Mouse (Mus musculus): ENCODE data around the gene Naaladl2.

The Naaladl2 gene

GRCm38 (mm10) chr3:24938507-24939182 lies 205.4 kb downstream of the Naaladl2 start:
- no peak for DNase-seq (ENCODE audit: low spot score)

GRCm38 (mm10) chr3:24921811-24922210 lies 222.2 kb downstream of the Naaladl2 start:
- no peak for DNase-seq (ENCODE audit: low spot score)

GRCm38 (mm10) chr3:24921401-24921800 lies 222.7 kb downstream of the Naaladl2 start:
- no peak for DNase-seq (ENCODE audit: low spot score)

- DNase-seq (ENCODE audit: low spot score): no peak
Observed at GRCm38 (mm10) chr3:24905425-24905960, 238.6 kb downstream of the Naaladl2 start.

- DNase-seq (ENCODE audit: low spot score): no peak
Observed at GRCm38 (mm10) chr3:24888801-24889200, 255.3 kb downstream of the Naaladl2 start.

GRCm38 (mm10) chr3:24872254-24872653 lies 271.8 kb downstream of the Naaladl2 start:
- DNase-seq (ENCODE audit: low spot score): no peak

- no peak for DNase-seq (ENCODE audit: low spot score)
Observed at GRCm38 (mm10) chr3:24852936-24853335, 291.1 kb downstream of the Naaladl2 start.

GRCm38 (mm10) chr3:24796739-24797138 lies 347.3 kb downstream of the Naaladl2 start:
- no peak for DNase-seq (ENCODE audit: low spot score)

- DNase-seq (ENCODE audit: low spot score): no peak
Observed at GRCm38 (mm10) chr3:24787451-24788148, 356.5 kb downstream of the Naaladl2 start.

- no peak for DNase-seq (ENCODE audit: low spot score)
Observed at GRCm38 (mm10) chr3:24784108-24784507, 360.0 kb downstream of the Naaladl2 start.

- DNase-seq (ENCODE audit: low spot score): no peak
Observed at GRCm38 (mm10) chr3:24783462-24783829, 360.6 kb downstream of the Naaladl2 start.

GRCm38 (mm10) chr3:24782784-24783461 lies 361.1 kb downstream of the Naaladl2 start:
- no peak for DNase-seq (ENCODE audit: low spot score)

- no peak for DNase-seq (ENCODE audit: low spot score)
Observed at GRCm38 (mm10) chr3:24781687-24782086, 362.4 kb downstream of the Naaladl2 start.

- no peak for DNase-seq (ENCODE audit: low spot score)
Observed at GRCm38 (mm10) chr3:24778416-24778815, 365.6 kb downstream of the Naaladl2 start.

- DNase-seq (ENCODE audit: low spot score): no peak
Observed at GRCm38 (mm10) chr3:24749055-24749454, 395.0 kb downstream of the Naaladl2 start.

GRCm38 (mm10) chr3:24747182-24747856 lies 396.7 kb downstream of the Naaladl2 start:
- DNase-seq (ENCODE audit: low spot score): no peak

GRCm38 (mm10) chr3:24743946-24744345 lies 400.1 kb downstream of the Naaladl2 start:
- DNase-seq (ENCODE audit: low spot score): no peak

GRCm38 (mm10) chr3:24719181-24719749 lies 424.8 kb downstream of the Naaladl2 start:
- no peak for DNase-seq (ENCODE audit: low spot score)

- no peak for DNase-seq (ENCODE audit: low spot score)
Observed at GRCm38 (mm10) chr3:24714770-24715169, 429.3 kb downstream of the Naaladl2 start.

- DNase-seq (ENCODE audit: low spot score): no peak
Observed at GRCm38 (mm10) chr3:24705778-24706423, 438.2 kb downstream of the Naaladl2 start.

GRCm38 (mm10) chr3:24690162-24690915 lies 453.7 kb downstream of the Naaladl2 start:
- DNase-seq (ENCODE audit: low spot score): no peak

Data from ovary, postnatal 14 days (tissue).